Mouse (Mus musculus) bone marrow, adult 2 months (tissue): ENCODE data around the gene Gm20379. TPM values are rescaled to one million over a fixed set of nuclear protein-coding genes. Genes with fewer than 3 reads are reported as not detected.

ENCODE experiments used
- H3K27ac ChIP-seq: fragments of 200-500 bp; 2 replicates; pipeline ENCODE4 v1.5.1; 2012; ENCODE audit warnings: low read depth, mild to moderate bottlenecking, control low read depth, inconsistent platforms, low read length; ENCODE audit not compliant: control insufficient read depth, poor library complexity, insufficient read depth
- H3K4me1 ChIP-seq: fragments of 200-500 bp; 2 replicates; pipeline ENCODE4 v1.6.1; 2011; ENCODE audit warnings: low read length; ENCODE audit not compliant: control insufficient read depth, insufficient read depth
- H3K4me3 ChIP-seq: fragments of 200-500 bp; replicated peaks from 2 replicates; pipeline ENCODE3; 2011; ENCODE audit warnings: mild to moderate bottlenecking, low read depth, low read length, control low read depth; ENCODE audit not compliant: control insufficient read depth
- CTCF ChIP-seq: fragments of 200-500 bp; IDR thresholded peaks from 2 replicates; pipeline ENCODE4 v1.5.1; 2011; ENCODE audit warnings: low read length, control low read depth; ENCODE audit not compliant: control insufficient read depth, insufficient read depth
- POLR2A ChIP-seq: fragments of 200-500 bp; IDR thresholded peaks from 2 replicates; pipeline ENCODE4 v1.6.1; 2011; ENCODE audit warnings: low read depth, mild to moderate bottlenecking, control low read depth, low read length, borderline replicate concordance; ENCODE audit not compliant: control insufficient read depth
- WGBS: fragments of 180-500 bp; shearing (Covaris S2); methylation state at CpG from one replicate; pipeline ENCODE4 v1.1.7; 2018; 5-methylcytosine and 5-hydroxymethylcytosine counted together
- polyA plus RNA-seq: library from polyadenylated mRNA; stranded (reverse); fragments of >200 nt; gene quantifications from 2 replicates; pipeline ENCODE4 v1.2.4, GENCODE M21; 2011; ENCODE audit warnings: low replicate concordance; ENCODE audit not compliant: missing spikeins, insufficient read depth, insufficient read length

Gm20379 gene
- polyA plus RNA-seq, 1 experiment: not detected

DNA sequence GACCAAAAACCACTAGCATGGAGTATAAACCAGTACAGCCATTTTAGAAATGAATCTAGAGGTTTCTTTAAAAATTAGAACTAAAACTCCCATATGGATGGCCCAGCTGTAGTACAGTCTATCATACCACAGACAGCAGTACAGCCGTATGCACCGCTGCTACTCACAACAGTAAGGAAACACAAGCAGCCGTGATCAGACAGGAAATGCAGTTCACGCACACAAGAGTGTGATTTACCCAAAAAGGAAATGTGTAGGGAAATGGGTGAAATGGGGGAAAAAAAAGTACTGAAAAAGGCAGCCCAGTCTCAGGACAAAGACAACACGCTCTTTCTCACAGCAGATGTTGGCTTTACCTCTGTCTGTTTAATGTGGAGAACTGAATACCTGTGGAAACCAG, 11.9 kb upstream of the Gm20379 start:
- no peak for TF ChIP-seq POLR2A
- no peak for TF ChIP-seq CTCF
- WGBS: 50% methylated on average over 5 of the region's 5 CpGs
- Histone ChIP-seq H3K4me1 (no peaks in the 10 kb centered on the region; the same call in 1 of the 2 replicates), H3K4me3 (no peak overlapping the region), H3K27ac (no peak overlapping the region)

DNA sequence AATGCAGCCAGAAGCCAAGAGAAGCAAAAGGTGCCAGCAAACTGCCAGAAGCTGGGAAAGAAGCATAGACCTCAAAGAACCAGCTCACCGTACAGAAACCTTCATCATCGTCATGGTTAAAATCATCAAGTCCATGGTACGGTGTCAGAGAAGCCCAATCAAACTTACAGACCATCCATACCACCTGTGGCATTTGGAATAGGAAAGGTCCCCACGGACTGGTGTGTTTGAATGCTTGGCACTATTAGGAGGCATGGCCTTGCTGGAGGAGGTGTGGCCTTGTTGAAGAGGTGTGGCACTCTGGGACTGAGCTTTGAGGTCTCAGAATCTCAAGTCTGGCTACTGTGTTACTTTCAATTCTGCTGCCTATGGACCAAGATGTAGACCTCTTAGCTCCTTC, 9.3 kb upstream of the Gm20379 start:
- Histone ChIP-seq H3K4me3 (no peak overlapping the region), H3K4me1 (no peaks in the 10 kb centered on the region; the same call in 1 of the 2 replicates), H3K27ac (no peak overlapping the region)
- TF ChIP-seq POLR2A (no peak), CTCF (no peak)
- WGBS: 91% methylated on average over 4 of the region's 4 CpGs

DNA sequence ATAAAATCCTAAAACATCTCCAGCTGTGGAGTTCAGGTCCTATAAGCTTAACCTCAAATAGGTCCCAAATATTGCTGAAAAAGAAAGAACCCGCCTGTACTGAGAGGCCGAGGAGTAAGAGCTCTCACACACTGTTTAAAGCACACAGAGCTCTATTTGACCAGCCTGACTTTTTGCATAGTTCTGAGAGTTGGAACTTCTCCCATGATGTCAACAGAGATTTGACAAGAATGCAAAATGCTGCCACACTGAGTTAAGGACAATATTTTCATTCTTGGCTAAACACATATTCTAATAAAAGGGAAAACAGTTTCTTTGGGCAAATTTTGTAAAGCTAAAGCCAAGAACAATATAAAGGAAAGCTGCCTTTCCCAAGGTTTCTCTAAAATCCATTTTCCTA, 8.8 kb upstream of the Gm20379 start:
- WGBS: 82% methylated on average over 2 of the region's 2 CpGs
- Histone ChIP-seq H3K4me3 (no peak overlapping the region), H3K27ac (no peak overlapping the region), H3K4me1 (no peaks in the 10 kb centered on the region; the same call in 1 of the 2 replicates)
- TF ChIP-seq POLR2A: no peak
- no peak for TF ChIP-seq CTCF

DNA sequence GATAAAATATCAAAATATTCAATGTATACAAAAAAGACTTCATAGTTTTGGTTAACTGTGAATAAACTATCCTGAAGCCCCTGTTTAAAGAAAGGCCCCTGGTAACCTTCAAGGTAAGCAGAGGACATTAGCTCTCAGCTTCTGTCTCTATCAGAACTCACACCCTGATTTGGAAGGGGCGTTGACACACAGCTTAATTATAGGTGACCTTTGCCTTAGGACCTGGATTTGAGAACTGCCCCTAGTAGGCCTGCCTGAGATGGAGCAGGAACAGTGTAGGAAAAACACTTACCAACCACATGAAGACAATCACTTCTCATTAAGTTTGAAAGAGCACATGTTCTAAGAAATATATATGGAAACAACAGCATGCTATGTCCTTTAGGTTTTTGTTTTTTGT, 6.3 kb upstream of the Gm20379 start:
- Histone ChIP-seq H3K4me3 (no peak overlapping the region), H3K4me1 (no peaks in the 10 kb centered on the region), H3K27ac (no peak overlapping the region)
- WGBS: 81% methylated on average over 1 of the region's 1 CpGs
- no peak for TF ChIP-seq POLR2A

DNA sequence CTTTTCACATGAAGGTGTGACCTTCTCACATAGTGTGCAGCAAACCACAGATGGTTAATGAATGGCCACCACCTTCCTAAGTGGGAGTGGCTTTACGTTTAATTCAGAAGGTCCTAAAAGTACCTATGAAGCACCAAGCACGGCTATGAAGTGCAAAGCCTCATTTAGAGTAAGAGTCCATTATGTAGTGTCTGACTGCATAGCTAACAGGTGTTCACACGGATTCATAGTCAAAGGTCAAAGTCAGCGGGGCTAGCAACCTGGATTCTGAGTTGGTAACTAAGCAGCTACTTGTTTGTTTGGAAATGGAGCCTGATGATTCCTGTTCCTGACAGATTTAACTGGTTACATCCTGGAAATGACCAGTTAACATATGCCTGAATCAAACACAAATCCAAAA, 4.0 kb upstream of the Gm20379 start:
- Histone ChIP-seq H3K4me3 (no peak overlapping the region), H3K4me1 (no peaks in the 10 kb centered on the region), H3K27ac (no peak overlapping the region)
- TF ChIP-seq CTCF (no peak), POLR2A (no peak)
- WGBS: 86% methylated on average over 4 of the region's 4 CpGs

DNA sequence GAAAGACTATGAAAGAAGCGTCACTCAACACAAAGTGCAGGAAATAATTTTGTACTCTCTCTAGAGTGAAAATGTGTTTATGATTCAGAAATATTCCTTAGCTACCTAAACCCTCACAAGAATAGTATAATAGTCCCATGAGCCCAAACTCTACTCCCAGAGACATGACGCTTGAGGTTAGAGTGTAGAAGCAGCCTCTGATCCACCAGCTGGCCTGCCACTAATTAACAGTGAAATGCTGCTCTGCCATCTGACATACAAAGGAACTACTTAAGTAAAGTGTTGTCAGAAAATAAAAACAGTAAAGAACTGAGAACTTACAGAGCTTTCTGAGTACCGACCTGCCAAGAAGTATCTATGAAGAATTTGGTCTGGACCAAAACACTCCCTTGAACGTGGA, 3.3 kb upstream of the Gm20379 start:
- Histone ChIP-seq H3K4me3 (no peak overlapping the region), H3K27ac (no peak overlapping the region), H3K4me1 (no peaks in the 10 kb centered on the region)
- 91% methylated on average over 4 of the region's 4 CpGs for whole genome bisulfite sequencing
- no peak for TF ChIP-seq POLR2A
- no peak for TF ChIP-seq CTCF

DNA sequence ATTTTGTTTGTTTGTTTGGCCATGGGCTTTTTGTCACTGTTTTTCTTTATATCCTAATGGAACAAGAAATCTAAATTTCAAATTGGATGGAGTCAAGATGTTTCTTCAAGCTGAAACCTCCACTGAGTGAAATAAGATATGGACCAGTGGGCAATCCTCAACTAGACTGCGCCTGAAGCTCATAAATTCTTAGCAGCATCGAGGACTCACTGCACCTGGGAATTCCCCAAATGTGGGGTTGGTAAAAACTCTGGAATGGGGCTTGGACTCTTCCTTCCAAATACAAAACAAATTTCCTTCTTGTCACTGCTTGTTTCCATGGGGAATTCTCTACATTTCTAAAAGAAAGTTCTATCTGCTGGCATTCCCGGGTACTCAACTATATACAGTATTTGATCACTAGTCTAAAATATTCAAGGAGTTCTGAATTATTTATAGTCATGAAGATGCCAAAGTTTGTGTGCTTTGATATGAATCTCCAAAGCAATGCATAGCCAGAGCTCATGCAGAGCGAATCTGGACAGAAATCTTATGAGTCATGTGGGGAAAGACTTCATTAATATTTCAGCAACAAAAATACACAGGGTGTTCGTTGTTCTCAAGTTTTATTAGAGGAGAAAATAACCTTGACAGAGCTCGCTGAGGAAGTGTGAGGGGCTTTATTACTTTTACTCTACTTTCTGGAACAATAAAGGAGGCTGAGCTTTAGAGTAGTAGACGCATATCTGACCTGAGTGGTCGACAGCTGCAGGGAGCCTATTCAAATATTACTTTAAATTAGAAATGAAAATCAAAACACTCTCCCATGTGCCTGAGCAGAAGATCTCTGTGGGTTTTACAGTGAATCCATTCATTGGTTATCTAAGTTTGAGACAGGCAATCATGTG, 2.5 kb upstream of the Gm20379 start:
- Histone ChIP-seq H3K4me3 (no peak overlapping the region), H3K4me1 (no peaks in the 10 kb centered on the region), H3K27ac (no peak overlapping the region)
- 83% methylated on average over 8 of the region's 8 CpGs for WGBS
- no peak for TF ChIP-seq POLR2A

DNA sequence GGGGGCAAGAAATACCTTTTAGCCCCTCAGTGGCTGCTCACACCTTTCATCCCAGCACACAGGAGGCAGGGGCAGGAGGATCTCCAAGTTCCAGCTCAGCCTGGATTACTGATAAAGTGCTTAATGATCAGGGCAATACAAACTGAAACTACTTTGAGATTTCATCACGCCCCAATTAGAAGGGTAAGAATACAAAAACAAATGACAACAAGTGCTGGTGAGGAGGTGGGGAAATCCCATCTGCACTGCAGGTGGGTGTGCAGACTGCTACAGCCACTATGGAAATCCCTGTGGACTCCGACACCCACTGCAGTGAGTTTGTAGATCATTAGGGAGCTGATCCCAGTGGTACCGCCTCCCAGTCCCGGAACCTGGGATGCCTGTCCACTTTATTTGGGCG, 1.5 kb upstream of the Gm20379 start:
- Histone ChIP-seq H3K27ac (no peak overlapping the region), H3K4me3 (no peak overlapping the region), H3K4me1 (no peaks in the 10 kb centered on the region)
- WGBS: 89% methylated on average over 5 of the region's 5 CpGs
- no peak for TF ChIP-seq CTCF
- TF ChIP-seq POLR2A: no peak

DNA sequence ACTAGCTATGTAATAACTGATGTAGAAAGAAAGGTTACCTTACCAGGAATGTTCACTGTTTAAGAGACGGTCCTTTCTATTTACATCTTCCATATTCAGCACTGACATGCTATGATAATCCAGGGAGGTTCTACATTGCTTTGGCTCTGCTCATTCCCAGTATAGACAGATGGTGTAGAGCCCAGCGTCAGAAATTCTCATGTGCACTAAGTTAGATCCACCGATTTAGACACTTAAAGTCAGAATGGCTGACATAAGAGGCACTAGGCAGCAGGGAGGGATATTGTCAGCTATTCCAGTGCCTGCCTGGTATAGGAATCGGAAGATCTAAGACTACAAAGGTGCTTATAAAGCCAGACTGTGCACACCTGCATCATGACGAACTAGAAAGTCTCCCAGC, 8.8 kb downstream of the Gm20379 start:
- Histone ChIP-seq H3K4me1 (no peaks in the 10 kb centered on the region), H3K4me3 (no peak overlapping the region), H3K27ac (no peak overlapping the region)
- no peak for TF ChIP-seq POLR2A
- no peak for TF ChIP-seq CTCF
- WGBS: 70% methylated on average over 5 of the region's 5 CpGs
